In genomic region chr9:56606082-56606740, GRCm38 (mm10) we compare ENCODE assay signal across 11 mouse cellular contexts.
A peak's percentile ranks its signal among the peaks of the same experiment; 100 is the strongest.
DNase-seq lines count a peak whose midpoint lies in the region; ATAC-seq and TF ChIP-seq lines count a peak whose summit lies in the region.
"Had no signal": no experiment of that assay in that cellular context is flagged by ENCODE, and none has a peak within 500 bp of the region (broad histone marks: within the 10 kb centered on the region; RNA-seq: fewer than 3 reads in every experiment).

No protein-coding gene starts in this region.

- H3K27me3 ChIP-seq in forebrain, embryonic 13.5 days = peaks cover 21% of the 10 kb centered on the region
- no peaks in the 10 kb centered on the region for H3K27me3 ChIP-seq in forebrain, embryonic 16.5 days (replicated peaks; ENCODE audit: control insufficient read depth, insufficient read depth, low read length)
- no peaks in the 10 kb centered on the region for H3K27me3 ChIP-seq in liver, adult 2 months (ENCODE audit: control insufficient read depth, insufficient read depth, low read length)
- no peaks in the 10 kb centered on the region for H3K27me3 ChIP-seq in heart, embryonic 16.5 days (ENCODE audit: control insufficient read depth, insufficient read depth, low read length)
- no peaks in the 10 kb centered on the region for H3K27me3 ChIP-seq in midbrain, embryonic 13.5 days

- H3K9me3 ChIP-seq in forebrain, embryonic 13.5 days (replicated peaks) = no peaks in the 10 kb centered on the region
- no peaks in the 10 kb centered on the region for H3K9me3 ChIP-seq in forebrain, embryonic 16.5 days (ENCODE audit: control insufficient read depth, low read length)
- H3K9me3 ChIP-seq in heart, embryonic 16.5 days (replicated peaks; ENCODE audit: control insufficient read depth, low read length) = no peaks in the 10 kb centered on the region
- no peaks in the 10 kb centered on the region for H3K9me3 ChIP-seq in midbrain, embryonic 13.5 days

- H3K4me3 ChIP-seq in forebrain, embryonic 13.5 days = no peak overlapping the region
- H3K4me3 ChIP-seq in forebrain, embryonic 16.5 days (replicated peaks; ENCODE audit: low read length) = no peak overlapping the region
- no peak overlapping the region for H3K4me3 ChIP-seq in liver, adult 2 months (ENCODE audit: insufficient read depth, low read depth, low read length)
- peak overlapping the region; percentile 24; the same call in 1 of the 2 replicates for H3K4me3 ChIP-seq in heart, embryonic 16.5 days (ENCODE audit: low read length)
- no peak overlapping the region for H3K4me3 ChIP-seq in midbrain, embryonic 13.5 days (replicated peaks)

- no peak overlapping the region for H3K9ac ChIP-seq in forebrain, embryonic 13.5 days
- H3K9ac ChIP-seq in forebrain, embryonic 16.5 days (replicated peaks; ENCODE audit: low read depth, low read length) = no peak overlapping the region
- H3K9ac ChIP-seq in liver, adult 2 months (ENCODE audit: low read depth, low read length) = 0 out of 2 replicates have a peak overlapping the region, but pooled peaks have one; percentile 2
- no peak overlapping the region for H3K9ac ChIP-seq in heart, embryonic 16.5 days (ENCODE audit: low read length)
- H3K9ac ChIP-seq in midbrain, embryonic 13.5 days (replicated peaks) = no peak overlapping the region

- peak overlapping the region; percentile 45 for H3K27ac ChIP-seq in forebrain, embryonic 13.5 days
- H3K27ac ChIP-seq in forebrain, embryonic 16.5 days (ENCODE audit: low read length) = no peak overlapping the region
- no peak overlapping the region for H3K27ac ChIP-seq in liver, adult 2 months (replicated peaks; ENCODE audit: insufficient read depth, low read depth, low read length)
- H3K27ac ChIP-seq in heart, embryonic 16.5 days (ENCODE audit: low read length) = peak overlapping the region; percentile 20; the same call in 1 of the 2 replicates
- peak overlapping the region; percentile 70 for H3K27ac ChIP-seq in midbrain, embryonic 13.5 days

- no peaks in the 10 kb centered on the region for H3K36me3 ChIP-seq in forebrain, embryonic 13.5 days (ENCODE audit: poor library complexity, severe bottlenecking)
- H3K36me3 ChIP-seq in forebrain, embryonic 16.5 days (ENCODE audit: control insufficient read depth, insufficient read depth) = no peaks in the 10 kb centered on the region
- H3K36me3 ChIP-seq in liver, adult 2 months (ENCODE audit: control insufficient read depth, insufficient read depth, low read length) = no peaks in the 10 kb centered on the region
- no peaks in the 10 kb centered on the region for H3K36me3 ChIP-seq in heart, embryonic 16.5 days (ENCODE audit: control insufficient read depth, insufficient read depth)
- no peaks in the 10 kb centered on the region for H3K36me3 ChIP-seq in midbrain, embryonic 13.5 days

- H3K4me1 ChIP-seq in forebrain, embryonic 13.5 days = peaks cover 43% of the 10 kb centered on the region
- peaks cover 36% of the 10 kb centered on the region for H3K4me1 ChIP-seq in forebrain, embryonic 16.5 days (replicated peaks; ENCODE audit: control insufficient read depth, insufficient read depth, low read length)
- H3K4me1 ChIP-seq in liver, adult 2 months (ENCODE audit: control insufficient read depth, insufficient read depth, low read length) = no peaks in the 10 kb centered on the region
- H3K4me1 ChIP-seq in heart, embryonic 16.5 days (ENCODE audit: control insufficient read depth, insufficient read depth, low read length) = peaks cover 5% of the 10 kb centered on the region
- H3K4me1 ChIP-seq in midbrain, embryonic 13.5 days (replicated peaks) = peaks cover 53% of the 10 kb centered on the region

- no peak for ATAC-seq in forebrain, embryonic 13.5 days
- no peak for ATAC-seq in forebrain, embryonic 16.5 days
- peak; percentile 29; the same call in 1 of the 2 replicates for ATAC-seq in heart, embryonic 16.5 days (replicated peaks; ENCODE audit: extremely low read depth, insufficient read depth, low FRiP score)
- ATAC-seq in midbrain, embryonic 13.5 days = no peak
- ATAC-seq: lung, postnatal 0 days had no signal

- WGBS in forebrain, embryonic 13.5 days = 77% methylated on average over 16 of the region's 16 CpGs
- WGBS in forebrain, embryonic 16.5 days = 64% methylated on average over 16 of the region's 16 CpGs
- WGBS in liver, adult 2 months = 73% methylated on average over 16 of the region's 16 CpGs
- 48% methylated on average over 16 of the region's 16 CpGs for WGBS in heart, embryonic 16.5 days
- 64% methylated on average over 16 of the region's 16 CpGs for WGBS in midbrain, embryonic 13.5 days

- DNase-seq in liver, adult 2 months (ENCODE audit: extremely low read depth, low read depth, low spot score) = no peak
- DNase-seq in liver = no peak
- no peak for DNase-seq in frontal cortex, postnatal 25 days (ENCODE audit: low spot score in 2 of 2)
- DNase-seq in thymus, postnatal 25 days = no peak
- DNase-seq: adrenal gland, adult 2 months; cerebellum, adult 9-11 months had no signal

- TF ChIP-seq POLR2A in liver, adult 2 months (IDR thresholded peaks at IDR 0.05; ENCODE audit: extremely low read depth, insufficient read depth, low read length) = no peak

- TF ChIP-seq CTCF in liver, adult 2 months (IDR thresholded peaks at IDR 0.05; ENCODE audit: low read depth, low read length) = no peak

- no peak overlapping the region for H3K4me2 ChIP-seq in forebrain, embryonic 13.5 days
- H3K4me2 ChIP-seq in forebrain, embryonic 16.5 days (ENCODE audit: low read length) = no peak overlapping the region
- H3K4me2 ChIP-seq in heart, embryonic 16.5 days (ENCODE audit: low read depth, low read length) = peak overlapping the region; percentile 35; the same call in 1 of the 2 replicates
- 0 out of 2 replicates have a peak overlapping the region, but pooled peaks have one; percentile 9 for H3K4me2 ChIP-seq in midbrain, embryonic 13.5 days (replicated peaks)

- no peaks in the 10 kb centered on the region for H3K79me2 ChIP-seq in liver, adult 2 months (ENCODE audit: control insufficient read depth, insufficient read depth, low read length)

Comparison
In these comparisons a context has a peak if more than half of its experiments do, and no peak if none do; other contexts are left out.
1. H3K27ac ChIP-seq: peak in forebrain, embryonic 13.5 days (single experiment), heart, embryonic 16.5 days (single experiment) and midbrain, embryonic 13.5 days (single experiment); none in forebrain, embryonic 16.5 days (single experiment) and liver, adult 2 months (single experiment).
2. H3K4me2 ChIP-seq: peak in heart, embryonic 16.5 days (single experiment) and midbrain, embryonic 13.5 days (single experiment); none in forebrain, embryonic 13.5 days (single experiment) and forebrain, embryonic 16.5 days (single experiment).